Comparison of ENCODE assay signal across 34 mouse cellular contexts in genomic region chr7:121927882-121928281, GRCm38 (mm10).
"Had no signal": no experiment of that assay in that cellular context is flagged by ENCODE, and none has a peak within 500 bp of the region (broad histone marks: within the 10 kb centered on the region; RNA-seq: fewer than 3 reads in every experiment).

No protein-coding gene starts in this region.

- H3K4me3 ChIP-seq: heart, adult 2 months; heart, embryonic 10.5 days; heart, embryonic 12.5 days; heart, embryonic 13.5 days; heart, embryonic 15.5 days; hindbrain, embryonic 10.5 days; hindbrain, embryonic 12.5 days; hindbrain, embryonic 13.5 days; hindbrain, embryonic 15.5 days; intestine, embryonic 15.5 days; layer of hippocampus, adult 2 months had no signal

- H3K9ac ChIP-seq: heart, embryonic 12.5 days; heart, embryonic 13.5 days; heart, embryonic 15.5 days; hindbrain, embryonic 12.5 days; hindbrain, embryonic 13.5 days; hindbrain, embryonic 14.5 days; hindbrain, embryonic 15.5 days; intestine, embryonic 15.5 days had no signal

- ATAC-seq: hindbrain, embryonic 16.5 days; hindbrain, postnatal 0 days; inflammation-experienced regulatory T-cells, adult 6 months; intestine, embryonic 15.5 days; intestine, embryonic 16.5 days; intestine, postnatal 0 days had no signal

- H3K27ac ChIP-seq: heart, adult 2 months; heart, embryonic 10.5 days; heart, embryonic 13.5 days; heart, embryonic 15.5 days; hindbrain, embryonic 10.5 days; hindbrain, embryonic 12.5 days; hindbrain, embryonic 13.5 days; hindbrain, embryonic 14.5 days; hindbrain, embryonic 15.5 days; hindbrain, postnatal 0 days; intestine, embryonic 15.5 days; layer of hippocampus, adult 2 months had no signal

- DNase-seq: heart, adult 18-20 months; heart, adult 2 months; heart, postnatal 10 days; heart, postnatal 14 days; heart, postnatal 36 days; heart, postnatal 4 days; kidney, adult 11 months; kidney, adult 18-20 months; kidney, adult 2 months; kidney, adult 8-10 months; kidney, adult 9 months; kidney, postnatal 10 days; kidney, postnatal 14 days; kidney, postnatal 25 days; kidney, postnatal 36 days; kidney, postnatal 4 days; layer of hippocampus, adult 9-11 months had no signal

- H3K4me2 ChIP-seq: heart, embryonic 11.5 days; heart, embryonic 12.5 days; heart, embryonic 13.5 days; heart, embryonic 15.5 days; hindbrain, embryonic 12.5 days; hindbrain, embryonic 13.5 days; hindbrain, embryonic 14.5 days; hindbrain, embryonic 15.5 days; intestine, embryonic 15.5 days had no signal

- H3K27me3 ChIP-seq: heart, embryonic 12.5 days; heart, embryonic 13.5 days; heart, embryonic 15.5 days; hindbrain, embryonic 12.5 days; hindbrain, embryonic 13.5 days; hindbrain, embryonic 15.5 days; intestine, embryonic 15.5 days had no signal

- H3K4me1 ChIP-seq: hindbrain, embryonic 10.5 days; hindbrain, embryonic 12.5 days; hindbrain, embryonic 15.5 days; intestine, embryonic 15.5 days had no signal

- H3K9me3 ChIP-seq: heart, embryonic 10.5 days; heart, embryonic 12.5 days; heart, embryonic 13.5 days; heart, embryonic 15.5 days; hindbrain, embryonic 10.5 days; hindbrain, embryonic 12.5 days; hindbrain, embryonic 13.5 days; hindbrain, embryonic 15.5 days; intestine, embryonic 15.5 days had no signal
